Mouse (Mus musculus): Measurements from ENCODE around the gene Ivd. TPM values are rescaled to one million over a fixed set of nuclear protein-coding genes. Genes with fewer than 3 reads are reported as not detected.
A peak's percentile ranks its signal among the peaks of the same experiment; 100 is the strongest.

Gene Ivd
- polyA plus RNA-seq, 1 experiment from 2014 or later, result 36.8 TPM

- in situ Hi-C loops (cut with MboI; ENCODE audit: low pct_unique_long_range_greater_than_20kb), result loop anchor here (5.0 to 25.0 kb wide), 4 partner anchors 89 to 394 kb away; partner anchors contain the start of genes Ccdc9b and Srp14
- no peak for TF ChIP-seq CTCF (IDR thresholded peaks at IDR 0.05)
- DNase-seq (ENCODE audit: low read depth, low spot score), result no peak
- ATAC-seq, result no peak
- ChIA-PET POLR2A (no interaction called here), CTCF (interaction anchor here (1.2 to 5.0 kb wide), 2 partner anchors 101 to 118 kb away, joined by 3 to 23 read pairs; partner anchors contain the start of genes Ccdc9b and Disp2)
- no peaks in the 10 kb centered on the region for H3K27me3 ChIP-seq
These were observed 19.3 kb downstream of the Ivd start for GRCm38 (mm10) chr2:118881019-118881418.

GRCm38 (mm10) chr2:118881956-118882355, 20.2 kb downstream of the Ivd start:
- CTCF ChIA-PET, result interaction anchor here (5.0 kb wide), 1 partner anchor 119 kb away, joined by 23 read pairs; the partner anchor contains the start of gene Ccdc9b
- ATAC-seq (no peak), DNase-seq (ENCODE audit: low read depth, low spot score) (no peak)
- POLR2A ChIA-PET, result interaction anchor here (0.6 to 1.9 kb wide), 3 partner anchors 117 to 1101 kb away, joined by 3 to 4 read pairs (median 3); no protein-coding TSS in a partner anchor
- no peak for TF ChIP-seq CTCF (IDR thresholded peaks at IDR 0.05)
- in situ Hi-C loops (cut with MboI; ENCODE audit: low pct_unique_long_range_greater_than_20kb), result loop anchor here (5.0 to 25.0 kb wide), 4 partner anchors 90 to 395 kb away; partner anchors contain the start of genes Ccdc9b and Srp14
- H3K27me3 ChIP-seq, result no peaks in the 10 kb centered on the region

- DNase-seq (ENCODE audit: low read depth, low spot score) (no peak), ATAC-seq (peak; percentile 25)
- peak; percentile 100 for TF ChIP-seq CTCF (IDR thresholded peaks at IDR 0.05)
- no peaks in the 10 kb centered on the region for H3K27me3 ChIP-seq
- ChIA-PET POLR2A (interaction anchor here (0.6 to 1.9 kb wide), 3 partner anchors 119 to 403 kb away, joined by 3 to 4 read pairs (median 3); partner anchors contain the start of gene Srp14), CTCF (interaction anchor here (0.6 to 5.0 kb wide), 9 partner anchors 92 to 149 kb away, joined by 3 to 23 read pairs (median 3); partner anchors contain the start of genes Ccdc9b and Disp2)
- in situ Hi-C loops (cut with MboI; ENCODE audit: low pct_unique_long_range_greater_than_20kb), result loop anchor here (5.0 to 25.0 kb wide), 4 partner anchors 91 to 396 kb away; partner anchors contain the start of genes Ccdc9b and Srp14
These were observed 21.3 kb downstream of the Ivd start for GRCm38 (mm10) chr2:118882840-118883679.

- H3K27me3 ChIP-seq, result no peaks in the 10 kb centered on the region
- DNase-seq (ENCODE audit: low read depth, low spot score), result no peak
- in situ Hi-C loops (cut with MboI; ENCODE audit: low pct_unique_long_range_greater_than_20kb), result loop anchor here (25.0 kb wide), 1 partner anchor 400 kb away; the partner anchor contains the start of gene Srp14
- ATAC-seq, result no peak
- CTCF ChIA-PET, result interaction anchor here (1.2 kb wide), 1 partner anchor 164 kb away, joined by 3 read pairs; no protein-coding TSS in a partner anchor
- TF ChIP-seq CTCF (IDR thresholded peaks at IDR 0.05), result no peak
- POLR2A ChIA-PET, result interaction anchor here (0.6 to 0.9 kb wide), 2 partner anchors 123 to 124 kb away, joined by 3 read pairs; no protein-coding TSS in a partner anchor
These were observed 25.7 kb downstream of the Ivd start for GRCm38 (mm10) chr2:118887440-118887839.

GRCm38 (mm10) chr2:118887845-118888548, 26.2 kb downstream of the Ivd start:
- ChIA-PET POLR2A (interaction anchor here (0.9 kb wide), 1 partner anchor 124 kb away, joined by 3 read pairs; no protein-coding TSS in a partner anchor), CTCF (interaction anchor here (1.2 kb wide), 1 partner anchor 165 kb away, joined by 3 read pairs; no protein-coding TSS in a partner anchor)
- DNase-seq (ENCODE audit: low read depth, low spot score) (no peak), ATAC-seq (no peak)
- no peaks in the 10 kb centered on the region for H3K27me3 ChIP-seq
- TF ChIP-seq CTCF (IDR thresholded peaks at IDR 0.05), result no peak
- in situ Hi-C loops (cut with MboI; ENCODE audit: low pct_unique_long_range_greater_than_20kb), result loop anchor here (25.0 kb wide), 1 partner anchor 401 kb away; the partner anchor contains the start of gene Srp14

GRCm38 (mm10) chr2:118891173-118891572, 29.4 kb downstream of the Ivd start:
- in situ Hi-C loops (cut with MboI; ENCODE audit: low pct_unique_long_range_greater_than_20kb), result loop anchor here (25.0 kb wide), 1 partner anchor 404 kb away; the partner anchor contains the start of gene Srp14
- ChIA-PET POLR2A (no interaction called here), CTCF (no interaction called here)
- ATAC-seq (no peak), DNase-seq (ENCODE audit: low read depth, low spot score) (no peak)
- H3K27me3 ChIP-seq, result peaks cover 14% of the 10 kb centered on the region
- no peak for TF ChIP-seq CTCF (IDR thresholded peaks at IDR 0.05)

GRCm38 (mm10) chr2:118895990-118896913, 34.5 kb downstream of the Ivd start:
- no peak for TF ChIP-seq CTCF (IDR thresholded peaks at IDR 0.05)
- ATAC-seq (no peak), DNase-seq (ENCODE audit: low read depth, low spot score) (no peak)
- ChIA-PET CTCF (no interaction called here), POLR2A (interaction anchor here (0.7 kb wide), 1 partner anchor 165 kb away, joined by 3 read pairs; no protein-coding TSS in a partner anchor)
- in situ Hi-C loops (cut with MboI; ENCODE audit: low pct_unique_long_range_greater_than_20kb), result loop anchor here (25.0 kb wide), 1 partner anchor 409 kb away; the partner anchor contains the start of gene Srp14
- H3K27me3 ChIP-seq, result peaks cover 31% of the 10 kb centered on the region

- TF ChIP-seq CTCF (IDR thresholded peaks at IDR 0.05), result no peak
- no peak for ATAC-seq
- no peak for DNase-seq (ENCODE audit: low read depth, low spot score)
- POLR2A ChIA-PET, result no interaction called here
- CTCF ChIA-PET, result no interaction called here
- peaks cover 31% of the 10 kb centered on the region for H3K27me3 ChIP-seq
- in situ Hi-C loops (cut with MboI; ENCODE audit: low pct_unique_long_range_greater_than_20kb), result loop anchor here (25.0 kb wide), 1 partner anchor 410 kb away; the partner anchor contains the start of gene Srp14
These were observed 35.1 kb downstream of the Ivd start for GRCm38 (mm10) chr2:118896914-118897291.

- TF ChIP-seq CTCF (IDR thresholded peaks at IDR 0.05), result no peak
- peaks cover 31% of the 10 kb centered on the region for H3K27me3 ChIP-seq
- DNase-seq (ENCODE audit: low read depth, low spot score) (no peak), ATAC-seq (no peak)
- CTCF ChIA-PET, result no interaction called here
- in situ Hi-C loops (cut with MboI; ENCODE audit: low pct_unique_long_range_greater_than_20kb), result loop anchor here (25.0 kb wide), 1 partner anchor 410 kb away; the partner anchor contains the start of gene Srp14
- POLR2A ChIA-PET, result interaction anchor here (0.7 kb wide), 1 partner anchor 302 kb away, joined by 9 read pairs; no protein-coding TSS in a partner anchor
These were observed 35.6 kb downstream of the Ivd start for GRCm38 (mm10) chr2:118897392-118897791.

Measured in Patski (cell line).